Mouse (Mus musculus) neural tube, postnatal 0 days (tissue): ENCODE data around the gene Nat8. TPM values are rescaled to one million over a fixed set of nuclear protein-coding genes. Genes with fewer than 3 reads are reported as not detected.

Source experiments
- microRNA-seq: library from miRNA; unstranded; fragments of <30 nt; microRNA quantifications from one replicate; pipeline ENCODE4, GENCODE M21; 2016
- polyA plus RNA-seq: library from polyadenylated mRNA; unstranded; fragments of >200 nt; fragmentation: Nextera tagmentation; extraction: Ambion mirVana; gene quantifications from 2 replicates; pipeline ENCODE4 v1.2.1, GENCODE M21; 2015

Gene Nat8
- polyA plus RNA-seq: 0.76 and 0.77 TPM in 2 replicates

GRCm38 (mm10) chr6:85831796-85832321 lies at the start of gene Nat8:
Gene Nat8, minus strand, starts transcription at chr6:85832082.

GRCm38 (mm10) chr6:85869006-85869405 lies 37.1 kb upstream of the Nat8 start, which contains the start of gene Nat8f2:
Gene Nat8f2, minus strand, starts transcription at chr6:85869158.

GRCm38 (mm10) chr6:85820837-85821236 lies 11.0 kb downstream of the Nat8 start, which contains the start of the genes Nat8f6 and Nat8f5:
Gene Nat8f6, minus strand, starts transcription at chr6:85820954.
Gene Nat8f5, minus strand, starts transcription at chr6:85820972.

Small RNA genes within 50 kb of the gene (microRNA-seq; reads per million reads assigned to microRNA genes)
- not detected for gene Mir6375

Other genes starting within 250 kb of the Nat8 start
- gene Alms1, start 244.6 kb downstream of the Nat8 start, polyA plus RNA-seq: 2.3 and 3.0 TPM in 2 replicates
- gene Nat8f7, start 118.9 kb downstream of the Nat8 start, polyA plus RNA-seq: 0.14 and 0.31 TPM in 2 replicates
- 0.10 and 0.17 TPM in 2 replicates for gene Nat8f3, start 66.3 kb downstream of the Nat8 start, polyA plus RNA-seq
- gene Nat8f6, start 11.1 kb downstream of the Nat8 start, polyA plus RNA-seq: not detected in 2 replicates
- gene Nat8f5, start 11.1 kb downstream of the Nat8 start, polyA plus RNA-seq: 0.56 and 0.89 TPM in 2 replicates
- not detected in 2 replicates for gene Nat8f2, start 37.1 kb upstream of the Nat8 start, polyA plus RNA-seq
- 4.6 and 5.1 TPM in 2 replicates for gene Nat8f4, start 72.8 kb upstream of the Nat8 start, polyA plus RNA-seq
- gene Tprkb, start 79.8 kb upstream of the Nat8 start, polyA plus RNA-seq: 64.7 and 72.3 TPM in 2 replicates
- gene Nat8f1, start 83.6 kb upstream of the Nat8 start, polyA plus RNA-seq: 28.1 and 28.9 TPM in 2 replicates
- 37.5 and 38.1 TPM in 2 replicates for gene Dusp11, start 129.6 kb upstream of the Nat8 start, polyA plus RNA-seq
- not detected in 2 replicates for gene Figla, start 184.1 kb upstream of the Nat8 start, polyA plus RNA-seq
- 72.9 and 84.4 TPM in 2 replicates for gene Add2, start 196.6 kb upstream of the Nat8 start, polyA plus RNA-seq